Mouse (Mus musculus) kidney, postnatal 4 days (tissue): Measurements from ENCODE around the gene Slc7a14.

Source experiments
- DNase-seq, 2 experiments: peaks; one replicate each; pipeline ENCODE4 v3.0.0; 2021; ENCODE audit warnings: mixed read lengths in 2 of 2

The Slc7a14 gene

GRCm38 (mm10) chr3:31260964-31261346 is 49.2 kb downstream of the Slc7a14 start:
- DNase-seq: no peak

- DNase-seq: peak; percentile 45 to 68
Measured at GRCm38 (mm10) chr3:31260329-31260963, 49.7 kb downstream of the Slc7a14 start.

- peak; percentile 27 to 57 for DNase-seq
Measured at GRCm38 (mm10) chr3:31259553-31260255, 50.5 kb downstream of the Slc7a14 start.

DNA sequence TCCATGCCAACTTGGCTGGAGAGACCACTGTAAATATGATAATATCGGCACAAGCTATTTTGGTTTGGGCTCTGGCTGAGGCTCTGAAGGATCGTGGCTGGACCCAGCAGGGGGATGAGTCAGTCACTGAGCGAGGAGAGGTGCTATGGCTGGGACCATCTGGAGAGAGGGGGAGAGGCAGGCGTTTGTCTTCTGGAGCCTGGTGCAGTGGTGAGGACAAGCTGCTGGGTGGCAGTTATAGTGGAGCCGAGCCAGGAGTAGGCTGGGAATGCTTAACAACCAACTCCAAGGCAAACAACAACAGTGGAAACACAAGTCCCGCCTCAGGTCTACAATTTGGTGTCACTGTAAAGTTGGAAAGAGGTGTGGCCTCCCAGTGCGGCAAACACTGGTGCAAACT is 55.8 kb downstream of the Slc7a14 start:
- no peak for DNase-seq

- no peak for DNase-seq
Measured at GRCm38 (mm10) chr3:31253862-31254261, 56.3 kb downstream of the Slc7a14 start.

GRCm38 (mm10) chr3:31252566-31252965 is 57.6 kb downstream of the Slc7a14 start:
- no peak for DNase-seq

DNA sequence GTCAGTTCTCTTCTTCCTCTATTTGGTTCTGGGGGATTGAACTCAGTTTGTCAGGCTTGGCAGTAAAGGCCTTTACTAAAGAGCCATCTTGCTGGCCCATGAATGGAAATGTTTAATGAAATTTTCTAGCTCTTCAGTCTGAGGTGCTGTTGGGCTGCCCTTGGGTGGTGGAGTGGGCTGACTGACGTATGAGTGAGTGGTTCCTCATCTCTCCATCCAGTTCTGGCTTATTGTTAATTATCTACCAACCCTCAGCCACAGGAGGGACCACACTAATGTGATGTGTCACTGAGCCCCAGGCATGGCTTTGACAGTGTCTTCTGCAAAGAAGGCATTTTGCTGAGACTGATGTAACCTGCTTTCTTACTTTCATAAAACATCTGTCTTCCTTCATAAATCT is 66.7 kb downstream of the Slc7a14 start:
- DNase-seq: no peak

GRCm38 (mm10) chr3:31240840-31241239 is 69.3 kb downstream of the Slc7a14 start:
- DNase-seq: no peak

DNA sequence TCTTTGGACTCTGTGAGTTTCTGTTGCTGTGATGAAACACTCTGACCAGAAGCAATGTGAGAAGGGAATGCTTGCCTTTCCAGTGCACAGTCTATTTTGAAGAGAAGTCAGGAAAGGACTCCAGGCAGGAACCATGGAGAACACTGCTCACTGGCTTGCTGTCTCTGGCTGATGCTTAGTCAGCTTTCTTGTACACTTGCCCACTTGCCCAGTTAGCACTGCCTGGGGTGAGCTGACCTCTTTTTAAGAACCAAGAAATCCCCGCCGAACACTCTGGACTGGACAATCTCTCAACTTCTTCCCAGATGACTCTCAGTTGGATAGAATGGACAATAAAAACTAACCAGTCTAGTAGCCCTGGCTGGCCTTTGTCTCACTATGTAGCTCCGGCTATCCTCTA is 70.5 kb downstream of the Slc7a14 start:
- no peak for DNase-seq

DNA sequence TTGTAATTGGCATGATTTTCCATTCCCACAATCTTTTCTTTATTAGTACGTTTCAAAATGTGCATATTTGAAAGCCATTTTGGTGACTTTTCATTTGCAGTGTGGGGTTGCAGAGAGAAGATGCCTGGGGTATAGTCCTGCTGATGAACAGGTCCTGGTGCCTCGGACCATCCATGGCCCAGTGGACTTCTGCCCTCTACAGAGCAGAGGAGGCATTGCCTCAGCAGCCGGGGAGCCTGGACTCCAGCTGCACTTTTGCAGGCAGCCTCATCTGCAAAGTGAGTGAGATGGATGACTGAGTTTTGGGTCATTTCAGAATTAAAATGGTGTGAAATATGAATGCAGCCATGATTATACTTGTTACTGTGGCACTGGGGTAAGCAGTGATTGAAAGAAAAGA is 72.2 kb downstream of the Slc7a14 start:
- peak; percentile 67 to 71 for DNase-seq

GRCm38 (mm10) chr3:31236146-31236545 is 74.0 kb downstream of the Slc7a14 start:
- peak in 1 of 2 experiments; percentile 29 for DNase-seq

DNA sequence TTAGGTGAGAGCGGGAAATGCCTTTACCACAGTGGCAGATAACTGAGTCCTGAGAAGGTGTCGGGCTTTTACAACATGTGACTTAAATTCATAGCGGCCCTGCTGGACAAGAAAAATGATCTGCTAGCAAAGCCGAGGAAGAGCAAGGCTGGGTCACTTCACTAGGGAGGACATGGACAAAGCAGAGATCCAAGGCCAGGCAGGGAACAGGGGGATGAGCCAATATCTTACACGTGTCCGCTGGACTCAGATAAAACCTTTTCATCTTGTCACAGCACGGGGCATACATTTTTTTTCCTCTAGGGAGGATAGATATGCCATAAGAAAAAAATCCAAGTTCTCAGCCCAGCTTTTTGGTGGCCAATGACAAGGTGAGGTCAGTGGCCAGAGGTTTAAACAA is 75.8 kb downstream of the Slc7a14 start:
- peak in 1 of 2 experiments; percentile 26 for DNase-seq

DNA sequence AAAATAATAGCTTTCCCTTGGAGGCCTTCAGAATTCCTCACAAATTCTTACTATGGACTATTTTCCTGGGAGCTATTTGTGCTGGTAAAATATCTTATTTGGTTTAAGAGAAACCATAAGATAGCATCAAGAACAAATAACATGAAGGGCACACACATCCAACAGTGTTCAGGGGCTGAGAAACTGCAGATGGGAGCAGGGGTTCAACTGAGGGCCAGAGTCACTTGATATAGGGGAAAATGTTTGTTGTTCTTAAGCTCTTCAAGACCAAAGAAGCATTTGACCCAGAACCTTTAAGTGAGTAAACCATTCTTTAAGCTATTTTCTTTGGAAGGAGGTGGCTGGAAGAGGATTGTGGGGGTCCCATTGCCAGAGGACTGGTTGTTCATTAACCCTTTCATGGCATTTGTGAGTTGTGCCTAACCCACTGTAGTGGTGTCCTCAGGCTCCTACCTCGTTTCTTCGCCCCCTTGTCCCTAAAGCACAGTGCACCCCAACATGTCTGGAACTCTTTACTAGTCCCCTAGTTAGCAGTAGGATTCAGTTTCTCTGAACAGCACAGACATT is 76.3 kb downstream of the Slc7a14 start:
- DNase-seq: peak; percentile 37 to 52

GRCm38 (mm10) chr3:31229281-31229680 is 80.9 kb downstream of the Slc7a14 start:
- DNase-seq: no peak

DNA sequence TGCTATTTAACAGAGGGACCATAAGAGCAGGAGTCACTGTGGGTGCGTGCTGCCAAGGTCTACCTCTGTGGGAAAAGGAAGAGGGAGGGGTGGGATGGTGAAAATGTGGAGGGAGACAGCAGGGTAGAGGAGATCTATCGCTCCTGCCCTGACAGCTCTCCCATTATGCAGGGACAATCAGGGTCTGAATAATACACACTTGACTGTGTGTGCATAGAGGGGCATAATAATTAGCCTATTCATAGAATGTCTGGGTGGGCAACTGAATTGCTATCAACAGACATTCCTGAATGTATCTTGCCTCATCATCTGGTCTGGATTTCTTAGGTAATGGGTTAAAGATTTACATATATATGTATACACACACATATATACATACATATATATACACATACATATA is 81.7 kb downstream of the Slc7a14 start:
- DNase-seq: no peak

GRCm38 (mm10) chr3:31223551-31223950 is 86.6 kb downstream of the Slc7a14 start:
- no peak for DNase-seq

GRCm38 (mm10) chr3:31220040-31220439 is 90.1 kb downstream of the Slc7a14 start:
- DNase-seq: no peak

GRCm38 (mm10) chr3:31219483-31219882 is 90.7 kb downstream of the Slc7a14 start:
- DNase-seq: no peak

- no peak for DNase-seq
Measured at GRCm38 (mm10) chr3:31217523-31217922, 92.7 kb downstream of the Slc7a14 start.

GRCm38 (mm10) chr3:31213802-31214201 is 96.4 kb downstream of the Slc7a14 start:
- DNase-seq: no peak

GRCm38 (mm10) chr3:31212205-31213038 is 97.8 kb downstream of the Slc7a14 start:
- peak in 1 of 2 experiments; percentile 50 for DNase-seq

DNA sequence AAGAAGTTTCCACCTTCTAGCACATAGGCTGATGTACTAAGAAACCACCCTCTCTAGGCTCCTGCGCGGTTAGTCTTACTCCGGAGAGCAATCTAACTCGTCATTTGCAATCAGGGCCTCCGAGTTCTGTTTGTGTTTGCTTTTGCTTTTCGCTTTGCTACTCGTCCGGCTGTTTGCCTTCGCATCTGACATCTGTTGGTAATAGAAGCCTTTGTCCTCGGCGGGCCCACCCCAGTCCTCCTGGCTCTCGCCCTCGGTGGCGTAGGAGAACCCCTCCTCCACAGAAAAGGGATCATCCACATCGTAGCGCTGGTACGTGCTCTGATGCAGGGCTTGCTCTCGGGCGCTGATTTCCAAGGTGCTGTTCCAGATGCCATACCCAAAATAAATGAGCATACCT is 101.2 kb downstream of the Slc7a14 start:
- peak; percentile 41 to 51 for DNase-seq

- DNase-seq: no peak
Measured at GRCm38 (mm10) chr3:31208458-31208994, 101.7 kb downstream of the Slc7a14 start.
